Mouse (Mus musculus) R1 (cell line): ENCODE results near the gene Smarcd2.
"Not testable (repeated sequence)": the region's sequence is repeated elsewhere in the genome, so short reads cannot be mapped to it uniquely, and the experiment has no call there.

Source experiments
- DNase-seq: peaks from one replicate; pipeline ENCODE4 v3.0.0-alpha.2; 2018; ENCODE audit warnings: low read depth, low spot score

Smarcd2 gene

DNA sequence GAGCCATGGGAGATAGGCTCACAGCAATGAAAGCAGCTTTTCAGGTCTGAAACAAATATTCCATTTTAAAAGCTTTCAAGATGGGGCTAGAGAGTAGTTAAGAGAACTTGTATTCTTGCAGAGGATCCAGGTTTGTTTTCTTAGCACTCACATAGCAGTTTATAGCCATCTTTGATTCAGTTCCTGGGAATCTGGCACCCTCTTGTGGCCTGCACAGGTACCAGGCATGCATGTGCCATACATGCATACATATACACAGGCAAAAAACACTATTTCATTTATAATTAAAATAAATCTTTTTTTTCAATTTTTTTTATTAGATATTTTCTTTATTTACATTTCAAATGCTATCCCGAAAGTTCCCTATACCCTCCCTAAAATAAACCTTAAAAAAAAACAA, 25.9 kb downstream of the Smarcd2 start:
- DNase-seq: peak; percentile 62

- not testable (repeated sequence) for DNase-seq
Observed at GRCm38 (mm10) chr11:106233978-106234377, 38.8 kb downstream of the Smarcd2 start.

- no peak for DNase-seq
Observed at GRCm38 (mm10) chr11:106220603-106221002, 52.2 kb downstream of the Smarcd2 start.

DNA sequence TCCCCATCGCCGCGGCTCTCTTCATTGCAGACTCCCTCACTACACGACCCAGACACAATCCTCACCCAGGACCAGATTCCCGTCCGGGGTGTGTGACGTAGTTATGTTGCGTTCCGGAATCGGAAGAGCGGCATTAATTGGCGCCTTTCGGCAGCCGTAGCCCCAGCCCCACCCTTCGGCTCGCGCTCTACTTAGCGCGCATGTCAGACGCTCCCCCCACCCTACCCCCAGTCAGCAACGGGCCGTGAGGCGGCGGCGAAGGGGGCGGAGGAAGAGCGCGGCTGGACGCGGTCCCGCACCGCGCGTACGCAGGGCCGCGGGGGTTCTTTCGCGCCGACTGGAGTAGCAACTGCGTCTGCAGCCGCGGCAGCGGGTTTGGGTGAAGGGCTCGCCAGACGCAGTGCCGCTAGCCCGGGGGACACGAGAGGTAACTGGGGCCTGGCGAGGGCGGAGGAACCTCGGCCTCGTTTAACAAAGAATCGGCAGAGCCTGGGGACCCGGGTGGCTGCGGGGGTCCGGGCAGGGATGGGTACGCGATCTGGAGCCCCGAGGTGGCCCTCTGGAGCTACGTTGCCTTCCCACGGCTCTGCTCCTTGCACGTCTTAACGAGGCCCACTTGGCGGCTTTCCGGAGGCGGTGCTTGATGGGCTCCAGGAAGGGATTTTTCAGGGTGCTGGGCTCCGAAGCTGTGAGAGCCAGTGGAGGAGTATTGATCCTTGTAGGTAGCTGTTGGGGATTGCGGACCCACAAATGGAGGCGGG, 55.9 kb downstream of the Smarcd2 start, which contains the start of gene Ddx42:
Gene Ddx42 (plus strand): TSS at position 197 of the 761 bp plus-strand sequence.
- peak; percentile 96 for DNase-seq

DNA sequence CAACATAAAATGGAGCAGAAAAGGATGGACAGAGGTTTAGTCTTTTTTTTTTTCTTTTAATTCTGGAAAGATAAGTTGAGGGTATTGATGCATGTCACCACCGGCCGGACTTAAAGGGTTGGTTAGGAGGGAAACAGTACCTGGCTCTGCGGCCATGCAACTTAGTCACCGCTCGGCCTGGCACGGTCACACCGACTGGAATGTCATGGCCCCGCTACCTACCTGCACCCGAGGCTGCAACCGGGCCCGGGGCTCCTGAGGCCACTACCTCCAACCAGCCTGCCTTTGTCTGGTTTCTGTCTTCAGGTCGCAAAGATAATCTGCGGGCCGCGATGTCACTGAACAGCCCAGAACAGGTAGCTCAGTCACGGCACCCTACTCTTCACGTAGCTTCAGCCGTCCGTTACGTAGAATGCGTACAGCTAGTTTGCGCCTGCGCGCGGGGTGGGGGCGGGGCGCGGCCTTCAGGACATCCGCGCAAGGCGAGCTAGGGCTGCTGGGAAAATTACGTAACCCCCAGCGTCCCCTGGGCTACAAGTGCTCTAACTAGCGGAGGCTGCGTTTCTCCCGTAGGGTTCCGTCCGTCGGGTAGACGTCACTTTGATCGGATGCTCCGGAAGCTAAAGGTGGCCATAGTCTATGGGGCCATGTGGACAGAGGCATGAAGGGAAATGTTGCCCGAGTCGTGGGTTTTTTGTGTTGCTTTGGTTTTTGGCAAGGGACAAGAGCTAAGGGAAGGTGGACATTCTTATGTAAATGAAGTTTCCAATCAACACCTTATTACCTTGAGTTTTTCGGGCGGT, 56.6 kb downstream of the Smarcd2 start, which contains the start of gene Ccdc47:
Gene Ccdc47 (minus strand): TSS at position 418 of the 803 bp plus-strand sequence.
- peak; percentile 98 for DNase-seq

GRCm38 (mm10) chr11:106215450-106215859, 57.3 kb downstream of the Smarcd2 start:
- DNase-seq: no peak

GRCm38 (mm10) chr11:106214856-106215255, 57.9 kb downstream of the Smarcd2 start:
- DNase-seq: no peak
